Mouse (Mus musculus) hindbrain, embryonic 12.5 days (tissue): ENCODE results near the gene Cyp2b23. TPM values are rescaled to one million over a fixed set of nuclear protein-coding genes. Genes with fewer than 3 reads are reported as not detected.
"Not testable (repeated sequence)": the region's sequence is repeated elsewhere in the genome, so short reads cannot be mapped to it uniquely, and the experiment has no call there.

Source experiments
- ATAC-seq: fragments of 200-750 bp; cut with Nextera tagmentation; 2 replicates; pipeline ENCODE4 v1.8.0; 2017; ENCODE audit warnings: moderate TSS enrichment; ENCODE audit not compliant: low FRiP score
- H3K27ac ChIP-seq: fragments of 300-500 bp; sonication (generic); 2 replicates; pipeline ENCODE4 v1.5.1; 2016; ENCODE audit warnings: mild to moderate bottlenecking
- H3K27me3 ChIP-seq: fragments of 300-500 bp; sonication (generic); 2 replicates; pipeline ENCODE4 v1.6.1; 2016; ENCODE audit warnings: mild to moderate bottlenecking
- H3K36me3 ChIP-seq: fragments of 300-500 bp; sonication (generic); 2 replicates; pipeline ENCODE4 v1.6.1; 2016; ENCODE audit warnings: mild to moderate bottlenecking
- H3K4me1 ChIP-seq: fragments of 300-500 bp; sonication (generic); 2 replicates; pipeline ENCODE4 v1.6.1; 2016
- H3K4me2 ChIP-seq: fragments of 300-500 bp; sonication (generic); replicated peaks from 2 replicates; pipeline ENCODE4 v1.6.1; 2016; ENCODE audit warnings: mild to moderate bottlenecking
- H3K4me3 ChIP-seq: fragments of 300-500 bp; sonication (generic); 2 replicates; pipeline ENCODE4 v1.5.1; 2016; ENCODE audit warnings: mild to moderate bottlenecking
- H3K9ac ChIP-seq: fragments of 300-500 bp; sonication (generic); 2 replicates; pipeline ENCODE4 v1.6.1; 2016; ENCODE audit warnings: mild to moderate bottlenecking, moderate library complexity
- H3K9me3 ChIP-seq: fragments of 300-500 bp; sonication (generic); replicated peaks from 2 replicates; pipeline ENCODE4 v1.6.1; 2016; ENCODE audit warnings: mild to moderate bottlenecking
- WGBS: fragments of 180-500 bp; shearing (Covaris S2); methylation state at CpG from one replicate; pipeline ENCODE4 v1.1.7; 2016; 5-methylcytosine and 5-hydroxymethylcytosine counted together
- polyA plus RNA-seq: library from polyadenylated mRNA; unstranded; fragments of >200 nt; fragmentation: Nextera tagmentation; extraction: Ambion mirVana; gene quantifications from 2 replicates; pipeline ENCODE4 v1.2.1, GENCODE M21; 2016

The Cyp2b23 gene
- not detected in 2 replicates for polyA plus RNA-seq

- Histone ChIP-seq H3K9ac (no peak within 1 kb of the TSS), H3K4me3 (no peak within 1 kb of the TSS), H3K9me3 (no peaks in the 10 kb centered on the region), H3K36me3 (no peaks in the 10 kb centered on the region), H3K27me3 (no peaks in the 10 kb centered on the region), H3K4me1 (no peaks in the 10 kb centered on the region), H3K27ac (no peak within 1 kb of the TSS), H3K4me2 (no peak within 1 kb of the TSS)
- no peak for ATAC-seq
- 86% methylated on average over 4 of the region's 4 CpGs for WGBS
Observed at GRCm38 (mm10) chr7:26686337-26686736, at the start of gene Cyp2b23. Gene Cyp2b23, minus strand, starts transcription at chr7:26686437.

GRCm38 (mm10) chr7:26711061-26711460 lies 24.8 kb upstream of the Cyp2b23 start:
- H3K4me3 ChIP-seq = no peak overlapping the region
- no peaks in the 10 kb centered on the region for H3K4me1 ChIP-seq
- H3K36me3 ChIP-seq = no peaks in the 10 kb centered on the region
- WGBS = 86% methylated on average over 11 of the region's 11 CpGs
- H3K27me3 ChIP-seq = no peaks in the 10 kb centered on the region
- no peak overlapping the region for H3K9ac ChIP-seq
- no peak overlapping the region for H3K4me2 ChIP-seq
- no peak overlapping the region for H3K27ac ChIP-seq
- peaks cover under 1% of the 10 kb centered on the region for H3K9me3 ChIP-seq
- ATAC-seq = no peak

- Histone ChIP-seq H3K9ac (no peak overlapping the region), H3K9me3 (no peaks in the 10 kb centered on the region), H3K36me3 (no peaks in the 10 kb centered on the region), H3K4me3 (no peak overlapping the region), H3K4me1 (no peaks in the 10 kb centered on the region), H3K27me3 (no peaks in the 10 kb centered on the region), H3K27ac (no peak overlapping the region), H3K4me2 (no peak overlapping the region)
- 42% methylated on average over 11 of the region's 11 CpGs for WGBS
- ATAC-seq = no peak
Observed at GRCm38 (mm10) chr7:26707061-26707460, 20.8 kb upstream of the Cyp2b23 start.

GRCm38 (mm10) chr7:26706191-26706590 lies 20.0 kb upstream of the Cyp2b23 start:
- not testable (repeated sequence) for H3K9me3 ChIP-seq, H3K4me2 ChIP-seq, H3K9ac ChIP-seq, H3K27me3 ChIP-seq, H3K4me1 ChIP-seq, H3K27ac ChIP-seq, H3K4me3 ChIP-seq, H3K36me3 ChIP-seq, ATAC-seq
- WGBS = 35% methylated on average over 6 of the region's 6 CpGs

- ATAC-seq = no peak
- H3K9ac ChIP-seq = no peak overlapping the region
- WGBS = 77% methylated on average over 4 of the region's 4 CpGs
Observed at GRCm38 (mm10) chr7:26700151-26700550, 13.9 kb upstream of the Cyp2b23 start.

GRCm38 (mm10) chr7:26685713-26686112 lies 524 bp downstream of the Cyp2b23 start:
- no peak overlapping the region for H3K4me3 ChIP-seq
- WGBS = 86% methylated on average over 2 of the region's 2 CpGs
- no peaks in the 10 kb centered on the region for H3K9me3 ChIP-seq
- no peaks in the 10 kb centered on the region for H3K4me1 ChIP-seq
- no peak for ATAC-seq
- H3K27ac ChIP-seq = no peak overlapping the region
- no peaks in the 10 kb centered on the region for H3K27me3 ChIP-seq
- no peak overlapping the region for H3K4me2 ChIP-seq
- no peaks in the 10 kb centered on the region for H3K36me3 ChIP-seq
- H3K9ac ChIP-seq = no peak overlapping the region

More at GRCm38 (mm10) chr7:26700151-26700550, 13.9 kb upstream of the Cyp2b23 start:
- Histone ChIP-seq H3K27ac (no peak overlapping the region), H3K27me3 (no peaks in the 10 kb centered on the region), H3K36me3 (no peaks in the 10 kb centered on the region), H3K4me2 (no peak overlapping the region), H3K9me3 (no peaks in the 10 kb centered on the region), H3K4me1 (no peaks in the 10 kb centered on the region), H3K4me3 (no peak overlapping the region)

GRCm38 (mm10) chr7:26667466-26667865 lies 18.8 kb downstream of the Cyp2b23 start:
- not testable (repeated sequence) for H3K27me3 ChIP-seq, H3K36me3 ChIP-seq, H3K9ac ChIP-seq, H3K4me2 ChIP-seq, H3K4me3 ChIP-seq, ATAC-seq, H3K27ac ChIP-seq, H3K9me3 ChIP-seq, H3K4me1 ChIP-seq
- 34% methylated on average over 2 of the region's 2 CpGs for WGBS

- no peaks in the 10 kb centered on the region for H3K4me1 ChIP-seq
- no peaks in the 10 kb centered on the region for H3K27me3 ChIP-seq
- peaks cover 12% of the 10 kb centered on the region; the same call in 1 of the 2 replicates for H3K9me3 ChIP-seq
- H3K36me3 ChIP-seq = no peaks in the 10 kb centered on the region
- 82% methylated on average over 5 of the region's 5 CpGs for WGBS
- H3K27ac ChIP-seq = no peak overlapping the region
- no peak for ATAC-seq
- no peak overlapping the region for H3K4me2 ChIP-seq
- H3K4me3 ChIP-seq = no peak overlapping the region
- no peak overlapping the region for H3K9ac ChIP-seq
Observed at GRCm38 (mm10) chr7:26666011-26666410, 20.2 kb downstream of the Cyp2b23 start.

GRCm38 (mm10) chr7:26618364-26618763 lies 67.9 kb downstream of the Cyp2b23 start, which contains the start of gene Vmn1r185:
Gene Vmn1r185, minus strand, starts transcription at chr7:26618464.
- WGBS = 81% methylated on average over 1 of the region's 1 CpGs
- H3K4me3 ChIP-seq, H3K36me3 ChIP-seq, H3K27me3 ChIP-seq, H3K27ac ChIP-seq, H3K9ac ChIP-seq, H3K4me2 ChIP-seq, H3K4me1 ChIP-seq, ATAC-seq, H3K9me3 ChIP-seq: not testable (repeated sequence)

Other genes starting within 250 kb of the Cyp2b23 start
- not detected in 2 replicates for gene Nlrp9a, start 151.4 kb downstream of the Cyp2b23 start, polyA plus RNA-seq
- gene Vmn1r185, start 68.0 kb downstream of the Cyp2b23 start, polyA plus RNA-seq = not detected in 2 replicates
- gene Cyp2b19, start 70.7 kb upstream of the Cyp2b23 start, polyA plus RNA-seq = 0.10 and 0.18 TPM in 2 replicates
- not detected in 2 replicates for gene Cyp2g1, start 122.5 kb upstream of the Cyp2b23 start, polyA plus RNA-seq
- gene Cyp2a5, start 148.9 kb upstream of the Cyp2b23 start, polyA plus RNA-seq = 0.46 TPM in 1 of 2 replicates, not detected in the other